ENCODE assay signal across 16 mouse cellular contexts in genomic region chr6:124941679-124942078, GRCm38 (mm10). TPM values are rescaled to one million over a fixed set of nuclear protein-coding genes. Genes with fewer than 3 reads are reported as not detected.
"Had no signal": no experiment of that assay in that cellular context is flagged by ENCODE, and none has a peak within 500 bp of the region (broad histone marks: within the 10 kb centered on the region; RNA-seq: fewer than 3 reads in every experiment).

No protein-coding gene starts in this region.

- H3K4me3 ChIP-seq: neural tube, embryonic 12.5 days; neural tube, embryonic 13.5 days; neural tube, embryonic 15.5 days; stomach, embryonic 15.5 days had no signal

- H3K4me2 ChIP-seq: neural tube, embryonic 12.5 days; neural tube, embryonic 13.5 days; neural tube, embryonic 15.5 days; stomach, embryonic 15.5 days had no signal

- H3K27me3 ChIP-seq: neural tube, embryonic 12.5 days; neural tube, embryonic 13.5 days; neural tube, embryonic 15.5 days; stomach, embryonic 15.5 days had no signal

- H3K27ac ChIP-seq: neural tube, embryonic 12.5 days; neural tube, embryonic 13.5 days; neural tube, embryonic 15.5 days; stomach, embryonic 15.5 days; stomach, postnatal 0 days had no signal

- H3K4me1 ChIP-seq: neural tube, embryonic 12.5 days; neural tube, embryonic 13.5 days; neural tube, embryonic 15.5 days; stomach, embryonic 15.5 days had no signal

- DNase-seq: retina, postnatal 1 day; right cerebral cortex, adult 18-20 months; right cerebral cortex, postnatal 14 days; right cerebral cortex, postnatal 25 days; right cerebral cortex, postnatal 4 days; spleen, adult 18-20 months; thymus, adult 18-20 months; thymus, adult 2 months; thymus, postnatal 14 days; thymus, postnatal 25 days; thymus, postnatal 4 days had no signal

- H3K9me3 ChIP-seq: neural tube, embryonic 12.5 days; neural tube, embryonic 13.5 days; neural tube, embryonic 15.5 days; stomach, embryonic 15.5 days had no signal

- H3K9ac ChIP-seq: neural tube, embryonic 12.5 days; neural tube, embryonic 13.5 days; neural tube, embryonic 15.5 days; stomach, embryonic 15.5 days had no signal

RNA-seq across cellular contexts. Expression of gene Cd4, which starts 53.7 kb away (rescaled TPM):
- polyA plus RNA-seq: neural tube, embryonic 13.5 days had no signal
